Mouse (Mus musculus) bone marrow, adult 2 months (tissue): ENCODE results near the gene Elmod3.

ENCODE experiments used
- CTCF ChIP-seq: fragments of 200-500 bp; IDR thresholded peaks from 2 replicates; pipeline ENCODE4 v1.5.1; 2011; ENCODE audit warnings: low read length, control low read depth; ENCODE audit not compliant: control insufficient read depth, insufficient read depth
- POLR2A ChIP-seq: fragments of 200-500 bp; IDR thresholded peaks from 2 replicates; pipeline ENCODE4 v1.6.1; 2011; ENCODE audit warnings: low read depth, mild to moderate bottlenecking, control low read depth, low read length, borderline replicate concordance; ENCODE audit not compliant: control insufficient read depth

GRCm38 (mm10) chr6:72562894-72563293, 35.3 kb downstream of the Elmod3 start:
- TF ChIP-seq CTCF (no peak), POLR2A (no peak)
